Mouse (Mus musculus) macrophage (primary cell): Measurements from ENCODE around the gene 2610301B20Rik. TPM values are rescaled to one million over a fixed set of nuclear protein-coding genes. Genes with fewer than 3 reads are reported as not detected.
A peak's percentile ranks its signal among the peaks of the same experiment; 100 is the strongest.
"Not testable (repeated sequence)": the region's sequence is repeated elsewhere in the genome, so short reads cannot be mapped to it uniquely, and the experiment has no call there.

Experiments
- H3K27ac ChIP-seq: fragments of 350-480 bp; formaldehyde crosslinking; 2 replicates; pipeline ENCODE4 v1.9.0; 2021
- H3K36me3 ChIP-seq: fragments of 350-480 bp; formaldehyde crosslinking; 2 replicates; pipeline ENCODE4 v1.9.0; 2021; ENCODE audit errors: inconsistent target
- H3K4me3 ChIP-seq: fragments of 350-480 bp; formaldehyde crosslinking; 2 replicates; pipeline ENCODE4 v1.9.0; 2021; ENCODE audit errors: inconsistent target
- H3K79me2 ChIP-seq: fragments of 350-480 bp; formaldehyde crosslinking; 2 replicates; pipeline ENCODE4 v1.9.0; 2021; ENCODE audit errors: inconsistent target
- WGBS: methylation state at CpG from one replicate; pipeline ENCODE4 v1.1.7; 2026; ENCODE audit warnings: inconsistent platforms; ENCODE audit not compliant: missing documents; 5-methylcytosine and 5-hydroxymethylcytosine counted together
- polyA plus RNA-seq: library from polyadenylated mRNA; stranded (reverse); fragments of 250-400 nt; gene quantifications from 3 replicates; pipeline ENCODE4 v1.2.4, GENCODE M21; 2018; ENCODE audit warnings: inconsistent platforms
- total RNA-seq, 78 experiments: library from RNA; depleted of rRNA; stranded (reverse); fragments of 250-400 nt; gene quantifications; 1 replicate in 9 of 78; 2 replicates in 24 of 78; 3 replicates in 43 of 78; 4 replicates in 2 of 78; pipeline ENCODE4 v1.2.4; 2018; ENCODE audit warnings: inconsistent platforms in 56 of 78

Gene 2610301B20Rik
- total RNA-seq (2018; cell fraction: chromatin; rRNA removed) = 10 to 100 TPM in 6 of 26 experiments, 1 to 10 TPM in 19, under 1 TPM in 1; 0.80 to 16.2 (median 5.4) TPM
- 10 to 100 TPM in 13 of 26 experiments, 1 to 10 TPM in 13; 3.3 to 12.1 (median 10.1) TPM for total RNA-seq (2018; cell fraction: cytosol; rRNA removed)
- 10 to 100 TPM in 10 of 26 experiments, 1 to 10 TPM in 15, under 1 TPM in 1; 0.52 to 22.8 (median 7.9) TPM for total RNA-seq (2018; cell fraction: nucleus; rRNA removed)
- polyA plus RNA-seq = 8.9 to 12.9 TPM (median 11.7 TPM) in 3 replicates

GRCm38 (mm10) chr4:10873920-10874665 is at the start of gene 2610301B20Rik:
Gene 2610301B20Rik (plus strand): TSS chr4:10874498.
- Histone ChIP-seq H3K4me3 (peak within 1 kb of the TSS; percentile 59), H3K36me3 (no peaks in the 10 kb centered on the region), H3K79me2 (peaks cover 10% of the 10 kb centered on the region; the same call in 1 of the 2 replicates), H3K27ac (peak within 1 kb of the TSS; percentile 66)
- WGBS = 1% methylated on average over 68 of the region's 68 CpGs

DNA sequence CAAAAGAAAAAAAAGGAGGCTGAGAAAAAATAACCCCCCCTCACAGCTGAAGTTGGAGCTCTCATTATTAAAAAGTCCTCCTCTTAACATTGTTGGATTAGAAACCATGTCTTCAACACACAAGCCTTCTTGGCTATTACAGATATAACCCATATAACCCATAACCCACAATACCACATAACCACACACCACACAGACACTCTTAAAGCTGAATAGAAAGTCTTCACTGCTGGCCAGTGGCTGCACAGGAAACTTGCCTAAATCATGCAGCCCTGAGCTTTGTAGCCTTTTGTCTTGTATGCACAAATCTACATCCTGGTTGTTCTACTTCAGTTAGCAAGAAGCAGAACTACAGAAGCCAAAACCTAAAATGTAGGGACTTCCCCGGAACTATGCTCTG is 41.0 kb upstream of the 2610301B20Rik start:
- 72% methylated on average over 1 of the region's 1 CpGs for WGBS
- Histone ChIP-seq H3K79me2 (no peaks in the 10 kb centered on the region), H3K36me3 (no peaks in the 10 kb centered on the region), H3K27ac (no peak overlapping the region), H3K4me3 (no peak overlapping the region)

DNA sequence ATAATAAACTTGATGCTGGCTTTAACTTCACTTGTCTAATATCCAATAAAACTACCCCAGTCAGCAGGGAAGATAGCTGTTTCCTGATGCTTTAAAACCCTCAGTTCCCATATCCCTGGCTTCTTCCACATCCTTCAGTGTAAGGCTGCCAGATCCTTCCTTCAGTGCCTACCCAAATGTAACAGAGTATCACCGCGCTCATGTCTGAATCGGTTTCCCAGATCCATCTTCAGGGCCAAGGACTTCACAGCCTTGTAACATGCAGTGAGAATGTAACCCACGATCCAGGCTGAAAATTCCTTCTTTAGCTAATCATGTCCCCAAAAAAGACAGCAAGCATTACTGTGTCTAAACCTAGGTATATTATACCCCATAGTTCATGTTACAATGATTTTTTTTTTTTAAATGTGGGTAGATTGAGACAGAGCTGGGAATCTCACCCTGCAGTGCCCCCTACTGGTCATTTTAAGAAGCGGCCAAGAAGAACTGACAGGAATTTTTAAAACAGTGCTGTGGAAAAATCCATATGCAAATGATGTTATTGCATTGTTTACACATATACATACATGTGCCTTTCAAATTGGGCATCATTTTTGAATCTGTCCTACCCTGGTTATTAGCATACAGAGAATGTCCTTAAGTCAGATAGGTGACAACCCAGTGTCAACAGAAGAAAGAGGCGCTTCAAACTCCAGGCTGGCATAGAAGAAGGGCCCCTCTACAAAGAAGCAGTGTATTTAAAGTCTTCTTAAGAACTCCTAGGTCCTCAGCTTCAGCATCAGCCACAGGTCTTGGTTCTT is 38.8 kb upstream of the 2610301B20Rik start:
- no peak overlapping the region for H3K4me3 ChIP-seq
- no peaks in the 10 kb centered on the region for H3K36me3 ChIP-seq
- H3K27ac ChIP-seq = no peak overlapping the region
- H3K79me2 ChIP-seq = no peaks in the 10 kb centered on the region
- 82% methylated on average over 6 of the region's 6 CpGs for WGBS

DNA sequence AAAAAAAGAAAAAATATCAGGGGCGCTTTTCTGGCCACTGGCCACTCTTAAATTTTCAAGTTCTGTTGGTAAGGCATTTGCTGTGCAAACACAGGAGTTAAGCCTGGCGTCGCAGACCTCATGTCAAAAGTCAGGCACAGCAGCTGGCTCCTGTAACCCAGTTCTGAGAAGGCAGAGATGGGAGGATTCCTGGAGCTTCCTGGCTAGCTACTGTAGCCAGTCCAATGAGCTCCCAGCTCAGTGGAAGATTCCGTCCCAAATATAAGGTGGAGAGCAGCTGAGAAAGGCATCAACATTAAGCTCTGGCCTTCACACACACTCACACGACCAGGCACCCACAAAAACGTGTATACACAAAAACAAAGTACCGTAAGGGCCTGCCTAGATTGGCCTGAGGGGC is 28.4 kb upstream of the 2610301B20Rik start:
- Histone ChIP-seq H3K27ac (no peak overlapping the region), H3K36me3 (no peaks in the 10 kb centered on the region), H3K4me3 (no peak overlapping the region), H3K79me2 (no peaks in the 10 kb centered on the region)
- 86% methylated on average over 7 of the region's 7 CpGs for WGBS

- no peaks in the 10 kb centered on the region for H3K36me3 ChIP-seq
- no peak overlapping the region for H3K4me3 ChIP-seq
- no peak overlapping the region for H3K27ac ChIP-seq
- WGBS = 97% methylated on average over 7 of the region's 7 CpGs
- no peaks in the 10 kb centered on the region for H3K79me2 ChIP-seq
Observed at GRCm38 (mm10) chr4:10849812-10850211, 24.5 kb upstream of the 2610301B20Rik start.

- no peak overlapping the region for H3K4me3 ChIP-seq
- H3K79me2 ChIP-seq = no peaks in the 10 kb centered on the region
- H3K36me3 ChIP-seq = no peaks in the 10 kb centered on the region
- WGBS = 68% methylated on average over 5 of the region's 5 CpGs
- H3K27ac ChIP-seq = no peak overlapping the region
Observed at GRCm38 (mm10) chr4:10851013-10851412, 23.3 kb upstream of the 2610301B20Rik start.

GRCm38 (mm10) chr4:10859174-10859573 is 15.1 kb upstream of the 2610301B20Rik start:
- no peaks in the 10 kb centered on the region for H3K36me3 ChIP-seq
- no peak overlapping the region for H3K27ac ChIP-seq
- no peaks in the 10 kb centered on the region for H3K79me2 ChIP-seq
- H3K4me3 ChIP-seq = no peak overlapping the region

GRCm38 (mm10) chr4:10859911-10860581 is 14.3 kb upstream of the 2610301B20Rik start:
- H3K36me3 ChIP-seq = no peaks in the 10 kb centered on the region
- no peaks in the 10 kb centered on the region for H3K79me2 ChIP-seq
- H3K4me3 ChIP-seq = no peak overlapping the region
- 93% methylated on average over 9 of the region's 12 CpGs for WGBS
- no peak overlapping the region for H3K27ac ChIP-seq

- H3K79me2 ChIP-seq = no peaks in the 10 kb centered on the region
- H3K36me3 ChIP-seq = no peaks in the 10 kb centered on the region
- no peak overlapping the region for H3K4me3 ChIP-seq
- 85% methylated on average over 3 of the region's 3 CpGs for WGBS
- no peak overlapping the region for H3K27ac ChIP-seq
Observed at GRCm38 (mm10) chr4:10860825-10861224, 13.5 kb upstream of the 2610301B20Rik start.

- H3K79me2 ChIP-seq, H3K36me3 ChIP-seq, H3K27ac ChIP-seq, H3K4me3 ChIP-seq: not testable (repeated sequence)
- 96% methylated on average over 2 of the region's 2 CpGs for WGBS
Observed at GRCm38 (mm10) chr4:10862882-10863281, 11.4 kb upstream of the 2610301B20Rik start.

- H3K4me3 ChIP-seq = no peak overlapping the region
- H3K79me2 ChIP-seq = peaks cover 10% of the 10 kb centered on the region; the same call in 1 of the 2 replicates
- H3K27ac ChIP-seq = no peak overlapping the region
- WGBS = 83% methylated on average over 5 of the region's 5 CpGs
- no peaks in the 10 kb centered on the region for H3K36me3 ChIP-seq
Observed at GRCm38 (mm10) chr4:10872231-10872630, 2.1 kb upstream of the 2610301B20Rik start.

- H3K27ac ChIP-seq = no peak overlapping the region
- WGBS = 55% methylated on average over 14 of the region's 16 CpGs
- peaks cover 10% of the 10 kb centered on the region; the same call in 1 of the 2 replicates for H3K79me2 ChIP-seq
- peak overlapping the region; percentile 59 for H3K4me3 ChIP-seq
- no peaks in the 10 kb centered on the region for H3K36me3 ChIP-seq
Observed at GRCm38 (mm10) chr4:10872685-10873539, 1.4 kb upstream of the 2610301B20Rik start.

- H3K36me3 ChIP-seq = no peaks in the 10 kb centered on the region
- WGBS = 17% methylated on average over 8 of the region's 8 CpGs
- H3K79me2 ChIP-seq = peaks cover 10% of the 10 kb centered on the region; the same call in 1 of the 2 replicates
- no peak overlapping the region for H3K27ac ChIP-seq
- peak overlapping the region; percentile 59 for H3K4me3 ChIP-seq
Observed at GRCm38 (mm10) chr4:10873549-10873919, 764 bp upstream of the 2610301B20Rik start.
